Mouse (Mus musculus) C2C12 (cell line): ENCODE results near the gene Taf9.

Source experiments
- CEBPB ChIP-seq: IDR thresholded peaks from one replicate; pipeline ENCODE4 v1.6.1; 2011; ENCODE audit warnings: low read depth, mild to moderate bottlenecking, control low read depth, moderate library complexity
- CTCF ChIP-seq: IDR thresholded peaks from one replicate; pipeline ENCODE4 v1.5.1; 2011; ENCODE audit not compliant: control insufficient read depth, insufficient read depth, insufficient read length
- MYOG ChIP-seq: IDR thresholded peaks from one replicate; pipeline ENCODE4 v1.6.1; 2011; ENCODE audit not compliant: control insufficient read depth, insufficient read length; ENCODE audit errors: extremely low read depth
- USF1 ChIP-seq: IDR thresholded peaks from one replicate; pipeline ENCODE4 v1.6.1; 2011; ENCODE audit warnings: low read depth, mild to moderate bottlenecking, control low read depth, moderate library complexity

GRCm38 (mm10) chr13:100659864-100660456, 8.6 kb downstream of the Taf9 start:
- peak; percentile 37 for TF ChIP-seq CTCF
- TF ChIP-seq MYOG = no peak
- no peak for TF ChIP-seq USF1
- no peak for TF ChIP-seq CEBPB
